Mouse (Mus musculus) G1E (cell line): Measurements from ENCODE around the gene Mxra7.

Experiments
- GATA1 ChIP-seq: IDR thresholded peaks from 2 replicates; pipeline ENCODE4 v1.6.1; 2012; ENCODE audit warnings: borderline replicate concordance, low read length, inconsistent platforms, mixed read lengths
- TAL1 ChIP-seq: conservative IDR thresholded peaks from 2 replicates; pipeline ENCODE4 v1.6.1; 2012; ENCODE audit warnings: low read depth, low read length, inconsistent platforms, mixed read lengths

- TF ChIP-seq TAL1 (no peak), GATA1 (no peak)
Measured at GRCm38 (mm10) chr11:116812793-116813529, 14.9 kb downstream of the Mxra7 start.
